Mouse (Mus musculus): ENCODE data around the gene Rad51b. TPM values are rescaled to one million over a fixed set of nuclear protein-coding genes. Genes with fewer than 3 reads are reported as not detected.
A peak's percentile ranks its signal among the peaks of the same experiment; 100 is the strongest.

Gene Rad51b
- polyA plus RNA-seq, 1 experiment from 2014 or later: 7.1 TPM

GRCm38 (mm10) chr12:79435474-79435873 is 138.4 kb downstream of the Rad51b start:
- no peak for DNase-seq (ENCODE audit: extremely low spot score, low spot score)
- Histone ChIP-seq H3K4me1 (peaks cover 48% of the 10 kb centered on the region), H3K4me3 (no peak overlapping the region), H3K9me3 (no peaks in the 10 kb centered on the region), H3K27ac (peak overlapping the region; percentile 20), H3K36me3 (replicated peaks) (no peaks in the 10 kb centered on the region), H3K27me3 (ENCODE audit: poor library complexity, severe bottlenecking) (no peaks in the 10 kb centered on the region)
- WGBS: 73% methylated on average over 3 of the region's 3 CpGs

- H3K9me3 ChIP-seq: no peaks in the 10 kb centered on the region
- no peak overlapping the region for H3K4me3 ChIP-seq
- H3K27ac ChIP-seq: no peak overlapping the region
- H3K36me3 ChIP-seq (replicated peaks): no peaks in the 10 kb centered on the region
- H3K27me3 ChIP-seq (ENCODE audit: poor library complexity, severe bottlenecking): no peaks in the 10 kb centered on the region
- DNase-seq (ENCODE audit: extremely low spot score, low spot score): no peak
- H3K4me1 ChIP-seq: peaks cover 47% of the 10 kb centered on the region
- WGBS: 70% methylated on average over 8 of the region's 8 CpGs
These were observed 139.0 kb downstream of the Rad51b start for GRCm38 (mm10) chr12:79436035-79436434.

- DNase-seq (ENCODE audit: extremely low spot score, low spot score): no peak
- no peaks in the 10 kb centered on the region for H3K36me3 ChIP-seq (replicated peaks)
- H3K27me3 ChIP-seq (ENCODE audit: poor library complexity, severe bottlenecking): no peaks in the 10 kb centered on the region
- 87% methylated on average over 4 of the region's 4 CpGs for WGBS
- H3K9me3 ChIP-seq: no peaks in the 10 kb centered on the region
- H3K27ac ChIP-seq: no peak overlapping the region
- no peak overlapping the region for H3K4me3 ChIP-seq
- peaks cover 44% of the 10 kb centered on the region for H3K4me1 ChIP-seq
These were observed 139.8 kb downstream of the Rad51b start for GRCm38 (mm10) chr12:79436892-79437291.

DNA sequence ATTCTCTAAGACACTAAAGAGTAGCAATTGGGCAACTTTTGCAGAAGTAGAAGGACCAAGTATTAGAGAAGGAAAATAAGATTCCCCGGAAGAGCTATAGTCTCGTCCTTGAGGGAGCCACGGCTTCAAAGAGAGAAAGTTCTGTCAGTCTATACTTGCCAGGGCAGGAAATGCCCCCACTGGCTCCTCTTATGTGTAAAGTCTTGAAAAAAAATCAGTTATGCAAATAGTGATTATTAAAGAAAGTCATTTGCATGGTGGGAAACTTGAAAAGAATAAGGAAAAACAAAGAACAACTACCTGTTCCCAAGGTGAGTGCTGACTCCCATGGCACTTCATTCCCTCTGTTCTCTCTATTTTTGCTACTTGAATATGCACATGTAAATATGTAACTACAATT is 140.5 kb downstream of the Rad51b start:
- Histone ChIP-seq H3K27ac (no peak overlapping the region), H3K4me1 (peaks cover 44% of the 10 kb centered on the region), H3K9me3 (no peaks in the 10 kb centered on the region), H3K27me3 (ENCODE audit: poor library complexity, severe bottlenecking) (no peaks in the 10 kb centered on the region), H3K36me3 (replicated peaks) (no peaks in the 10 kb centered on the region), H3K4me3 (no peak overlapping the region)
- WGBS: 89% methylated on average over 3 of the region's 3 CpGs
- no peak for DNase-seq (ENCODE audit: extremely low spot score, low spot score)

GRCm38 (mm10) chr12:79439961-79440360 is 142.9 kb downstream of the Rad51b start:
- H3K4me3 ChIP-seq: no peak overlapping the region
- 95% methylated on average over 6 of the region's 6 CpGs for WGBS
- H3K4me1 ChIP-seq: peaks cover 24% of the 10 kb centered on the region
- no peaks in the 10 kb centered on the region for H3K9me3 ChIP-seq
- H3K36me3 ChIP-seq (replicated peaks): no peaks in the 10 kb centered on the region
- no peak overlapping the region for H3K27ac ChIP-seq
- no peaks in the 10 kb centered on the region for H3K27me3 ChIP-seq (ENCODE audit: poor library complexity, severe bottlenecking)
- no peak for DNase-seq (ENCODE audit: extremely low spot score, low spot score)

GRCm38 (mm10) chr12:79441210-79442005 is 144.3 kb downstream of the Rad51b start:
- 84% methylated on average over 12 of the region's 12 CpGs for WGBS
- Histone ChIP-seq H3K9me3 (no peaks in the 10 kb centered on the region), H3K27me3 (ENCODE audit: poor library complexity, severe bottlenecking) (no peaks in the 10 kb centered on the region), H3K27ac (no peak overlapping the region), H3K4me3 (no peak overlapping the region), H3K4me1 (peaks cover 10% of the 10 kb centered on the region), H3K36me3 (replicated peaks) (no peaks in the 10 kb centered on the region)
- no peak for DNase-seq (ENCODE audit: extremely low spot score, low spot score)

DNA sequence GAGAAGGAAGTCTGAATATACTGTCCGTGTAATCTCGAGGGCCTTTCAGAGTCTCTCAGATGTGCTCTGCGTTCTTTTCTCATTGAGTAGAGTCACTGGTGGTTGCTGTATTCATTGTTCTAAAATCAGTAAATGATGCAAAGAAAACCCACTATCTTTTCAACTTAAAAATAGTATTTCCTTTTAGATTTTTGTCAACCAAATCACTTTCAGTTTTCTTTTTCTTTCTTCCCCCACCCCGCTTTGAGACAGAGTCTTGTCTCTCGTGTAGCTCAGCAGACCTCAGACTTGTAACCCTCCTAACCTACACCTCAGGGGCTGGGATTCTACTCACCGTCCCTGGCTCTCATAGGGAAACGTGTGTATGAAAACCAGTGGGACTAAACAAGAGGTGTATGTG is 145.0 kb downstream of the Rad51b start:
- WGBS: 91% methylated on average over 7 of the region's 7 CpGs
- no peak overlapping the region for H3K27ac ChIP-seq
- no peak for DNase-seq (ENCODE audit: extremely low spot score, low spot score)
- 0 out of 2 replicates have a peak, but pooled peaks cover 4% of the 10 kb centered on the region for H3K4me1 ChIP-seq
- no peaks in the 10 kb centered on the region for H3K36me3 ChIP-seq (replicated peaks)
- H3K9me3 ChIP-seq: no peaks in the 10 kb centered on the region
- no peak overlapping the region for H3K4me3 ChIP-seq
- H3K27me3 ChIP-seq (ENCODE audit: poor library complexity, severe bottlenecking): no peaks in the 10 kb centered on the region

DNA sequence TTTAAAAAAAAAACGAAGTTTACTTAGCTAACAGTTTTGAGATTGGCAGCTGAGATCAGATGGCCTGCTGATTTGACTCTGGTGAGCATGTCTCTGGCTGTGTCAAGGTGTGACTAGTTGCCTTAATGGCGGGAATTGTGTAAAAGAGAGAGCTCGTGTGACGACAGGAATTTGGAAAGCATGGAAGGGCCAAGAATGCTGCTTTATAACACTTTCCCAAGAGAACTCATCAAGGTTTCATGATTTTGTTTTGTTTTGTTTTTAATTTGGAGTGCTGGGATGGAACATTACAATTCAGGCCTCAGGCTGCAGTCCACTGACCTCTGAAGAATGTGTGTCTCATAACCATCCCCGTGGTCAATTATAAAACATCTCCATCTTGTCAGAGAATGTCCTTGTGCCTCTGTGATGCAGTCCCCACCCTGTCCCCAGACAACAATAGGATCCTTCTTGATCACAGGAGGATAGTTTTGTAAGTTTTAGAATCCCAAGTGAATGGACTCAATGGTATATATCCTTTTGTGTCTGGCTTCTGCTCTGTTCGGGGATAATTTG is 145.8 kb downstream of the Rad51b start:
- no peaks in the 10 kb centered on the region for H3K27me3 ChIP-seq (ENCODE audit: poor library complexity, severe bottlenecking)
- no peak overlapping the region for H3K27ac ChIP-seq
- DNase-seq (ENCODE audit: extremely low spot score, low spot score): no peak
- H3K4me1 ChIP-seq: 0 out of 2 replicates have a peak, but pooled peaks cover 4% of the 10 kb centered on the region
- H3K36me3 ChIP-seq (replicated peaks): no peaks in the 10 kb centered on the region
- 81% methylated on average over 6 of the region's 6 CpGs for WGBS
- H3K9me3 ChIP-seq: no peaks in the 10 kb centered on the region
- no peak overlapping the region for H3K4me3 ChIP-seq

- H3K4me1 ChIP-seq: 0 out of 2 replicates have a peak, but pooled peaks cover 4% of the 10 kb centered on the region
- no peaks in the 10 kb centered on the region for H3K36me3 ChIP-seq (replicated peaks)
- 85% methylated on average over 2 of the region's 2 CpGs for WGBS
- no peak overlapping the region for H3K4me3 ChIP-seq
- no peaks in the 10 kb centered on the region for H3K27me3 ChIP-seq (ENCODE audit: poor library complexity, severe bottlenecking)
- no peak for DNase-seq (ENCODE audit: extremely low spot score, low spot score)
- H3K9me3 ChIP-seq: no peaks in the 10 kb centered on the region
- H3K27ac ChIP-seq: no peak overlapping the region
These were observed 147.6 kb downstream of the Rad51b start for GRCm38 (mm10) chr12:79444646-79445045.

GRCm38 (mm10) chr12:79447039-79447438 is 150.0 kb downstream of the Rad51b start:
- H3K4me3 ChIP-seq: no peak overlapping the region
- no peak for DNase-seq (ENCODE audit: extremely low spot score, low spot score)

GRCm38 (mm10) chr12:79449817-79450411 is 152.8 kb downstream of the Rad51b start:
- Histone ChIP-seq H3K36me3 (replicated peaks) (no peaks in the 10 kb centered on the region), H3K27me3 (ENCODE audit: poor library complexity, severe bottlenecking) (no peaks in the 10 kb centered on the region), H3K4me3 (no peak overlapping the region), H3K4me1 (peaks cover 15% of the 10 kb centered on the region), H3K9me3 (no peaks in the 10 kb centered on the region), H3K27ac (no peak overlapping the region)
- 89% methylated on average over 8 of the region's 8 CpGs for WGBS
- DNase-seq (ENCODE audit: extremely low spot score, low spot score): no peak

More at GRCm38 (mm10) chr12:79447039-79447438, 150.0 kb downstream of the Rad51b start:
- H3K36me3 ChIP-seq (replicated peaks): no peaks in the 10 kb centered on the region
- H3K27me3 ChIP-seq (ENCODE audit: poor library complexity, severe bottlenecking): no peaks in the 10 kb centered on the region
- H3K9me3 ChIP-seq: no peaks in the 10 kb centered on the region
- H3K27ac ChIP-seq: no peak overlapping the region
- 82% methylated on average over 3 of the region's 3 CpGs for WGBS
- H3K4me1 ChIP-seq: 0 out of 2 replicates have a peak, but pooled peaks cover 4% of the 10 kb centered on the region

GRCm38 (mm10) chr12:79452882-79453281 is 155.8 kb downstream of the Rad51b start:
- Histone ChIP-seq H3K36me3 (replicated peaks) (no peaks in the 10 kb centered on the region), H3K27ac (no peak overlapping the region), H3K9me3 (no peaks in the 10 kb centered on the region), H3K4me1 (peaks cover 30% of the 10 kb centered on the region), H3K4me3 (no peak overlapping the region), H3K27me3 (ENCODE audit: poor library complexity, severe bottlenecking) (no peaks in the 10 kb centered on the region)
- WGBS: 90% methylated on average over 4 of the region's 4 CpGs
- DNase-seq (ENCODE audit: extremely low spot score, low spot score): no peak

DNA sequence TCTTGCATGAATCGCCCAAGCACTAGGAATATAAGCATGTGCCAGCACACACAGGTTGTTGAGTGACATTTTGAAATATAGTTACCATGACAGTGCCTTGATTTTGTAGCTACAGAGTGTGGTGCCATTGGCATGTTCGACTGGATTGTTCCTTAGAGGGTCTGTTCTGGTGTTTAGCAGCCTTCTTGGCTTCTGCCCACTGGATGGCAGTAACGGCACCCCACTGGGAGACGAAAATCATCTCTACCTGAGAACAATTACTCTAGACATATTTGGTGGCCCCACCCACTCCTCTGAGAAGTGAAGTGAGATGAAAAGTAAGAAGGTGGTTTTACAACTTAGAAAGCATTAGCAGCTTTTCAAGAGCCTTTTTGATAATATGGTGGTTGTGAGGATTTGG is 156.9 kb downstream of the Rad51b start:
- 88% methylated on average over 4 of the region's 4 CpGs for WGBS
- H3K4me1 ChIP-seq: peaks cover 30% of the 10 kb centered on the region
- no peaks in the 10 kb centered on the region for H3K9me3 ChIP-seq
- no peak for DNase-seq (ENCODE audit: extremely low spot score, low spot score)
- no peaks in the 10 kb centered on the region for H3K36me3 ChIP-seq (replicated peaks)
- H3K27ac ChIP-seq: peak overlapping the region; percentile 80; the same call in 1 of the 2 replicates
- H3K4me3 ChIP-seq: no peak overlapping the region
- H3K27me3 ChIP-seq (ENCODE audit: poor library complexity, severe bottlenecking): no peaks in the 10 kb centered on the region

All from forebrain, embryonic 10.5 days (tissue).